Mouse (Mus musculus): ENCODE data around the gene Scfd2.

DNA sequence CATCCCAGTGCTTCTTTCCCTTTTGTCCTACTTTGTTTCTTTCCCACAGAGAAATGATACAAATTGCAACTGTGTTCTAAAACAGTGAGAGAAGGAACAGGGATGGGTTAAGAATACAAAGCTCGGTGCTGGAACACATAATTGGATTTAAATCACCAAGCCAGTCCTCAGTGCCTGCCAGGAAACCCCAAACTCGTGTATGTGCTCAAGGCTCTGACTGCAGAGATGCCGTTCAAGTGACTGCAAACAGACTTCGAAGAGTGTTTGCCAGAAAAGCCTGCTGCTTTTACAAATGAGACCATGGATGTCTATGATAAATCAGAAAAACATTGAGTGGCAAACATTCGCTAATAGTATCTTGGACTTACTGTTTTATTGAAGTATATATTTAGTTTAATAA lies 80.6 kb downstream of the Scfd2 start:
- TF ChIP-seq CTCF (IDR thresholded peaks at IDR 0.05; ENCODE audit: low read depth) (no peak), EP300 (IDR thresholded peaks at IDR 0.05; ENCODE audit: low read depth) (no peak)
